ENCODE assay signal across 10 mouse cellular contexts in the genomic region with DNA sequence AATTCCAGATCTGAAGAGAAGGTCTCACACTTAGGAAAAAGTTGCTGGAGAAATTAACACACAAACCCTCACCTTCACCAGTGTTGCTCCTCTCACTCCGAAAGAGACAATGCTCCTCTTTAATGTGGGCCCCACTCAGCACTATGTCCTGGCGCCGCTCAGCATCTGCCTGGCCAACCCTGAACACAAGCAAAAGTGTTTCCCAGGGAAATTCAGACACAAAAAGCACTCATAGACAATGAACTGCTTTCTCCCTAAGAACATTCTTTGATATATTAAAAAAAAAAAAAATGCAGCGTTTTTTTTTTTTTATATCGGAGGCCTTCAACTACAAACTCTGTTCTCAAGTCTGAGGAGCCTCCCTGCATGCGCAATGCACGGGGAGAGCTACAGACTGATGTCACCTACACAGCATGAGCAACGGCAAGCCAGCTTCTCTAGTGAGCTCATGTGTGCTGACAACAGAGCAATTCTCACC.
DNase-seq lines count a peak whose midpoint lies in the region; ATAC-seq and TF ChIP-seq lines count a peak whose summit lies in the region.
"Had no signal": no experiment of that assay in that cellular context is flagged by ENCODE, and none has a peak within 500 bp of the region (broad histone marks: within the 10 kb centered on the region; RNA-seq: fewer than 3 reads in every experiment).

No protein-coding gene starts in this region.

- no peak overlapping the region for H3K4me3 ChIP-seq in forebrain, embryonic 13.5 days
- no peak overlapping the region for H3K4me3 ChIP-seq in olfactory bulb, adult 2 months (ENCODE audit: insufficient read depth, low read depth, low read length)
- no peak overlapping the region for H3K4me3 ChIP-seq in lung, adult 2 months (replicated peaks; ENCODE audit: extremely low read depth, low read depth, low read length)

- peak; percentile 77 for ATAC-seq in forebrain, embryonic 13.5 days
- ATAC-seq in monocyte, adult 5-6 weeks (replicated peaks; ENCODE audit: insufficient number of reproducible peaks, low FRiP score, low TSS enrichment, poor library complexity, severe bottlenecking) = no peak

- TF ChIP-seq CTCF in olfactory bulb, adult 2 months (IDR thresholded peaks at IDR 0.05; ENCODE audit: insufficient read depth, low read depth, low read length) = no peak
- TF ChIP-seq CTCF in lung, adult 2 months (IDR thresholded peaks at IDR 0.05; ENCODE audit: insufficient read depth, low read length) = no peak

- H3K27ac ChIP-seq in forebrain, embryonic 13.5 days = peak overlapping the region; percentile 94
- H3K27ac ChIP-seq in olfactory bulb, adult 2 months (ENCODE audit: insufficient read depth, low read depth, low read length) = peak overlapping the region; percentile 12; the same call in 1 of the 2 replicates

- H3K4me2 ChIP-seq in forebrain, embryonic 13.5 days = peak overlapping the region; percentile 32; the same call in 1 of the 2 replicates
- H3K4me2 ChIP-seq: lung, embryonic 14.5 days had no signal

- TF ChIP-seq POLR2A in olfactory bulb, adult 2 months (IDR thresholded peaks at IDR 0.05; ENCODE audit: insufficient read depth, low read depth, low read length) = no peak
- TF ChIP-seq POLR2A in lung, adult 2 months (IDR thresholded peaks at IDR 0.05; ENCODE audit: borderline replicate concordance, extremely low read depth, low read depth, low read length) = no peak

- no peaks in the 10 kb centered on the region for H3K9me3 ChIP-seq in forebrain, embryonic 13.5 days (replicated peaks)

- 10% methylated on average over 8 of the region's 8 CpGs for WGBS in forebrain, embryonic 13.5 days
- 64% methylated on average over 8 of the region's 8 CpGs for WGBS in olfactory bulb, adult 2 months
- 79% methylated on average over 8 of the region's 8 CpGs for whole genome bisulfite sequencing in lung, adult 2 months

- peaks cover 30% of the 10 kb centered on the region for H3K4me1 ChIP-seq in forebrain, embryonic 13.5 days
- peaks cover 3% of the 10 kb centered on the region; the same call in 1 of the 2 replicates for H3K4me1 ChIP-seq in olfactory bulb, adult 2 months (ENCODE audit: control insufficient read depth, insufficient read depth, low read length)
- H3K4me1 ChIP-seq in lung, adult 2 months (ENCODE audit: control insufficient read depth, insufficient read depth, low read length) = no peaks in the 10 kb centered on the region

- 0 out of 2 replicates have a peak overlapping the region, but pooled peaks have one; percentile 34 for H3K9ac ChIP-seq in forebrain, embryonic 13.5 days
- H3K9ac ChIP-seq: lung, embryonic 14.5 days had no signal

- H3K27me3 ChIP-seq in forebrain, embryonic 13.5 days = no peaks in the 10 kb centered on the region

- DNase-seq in retina, postnatal 1 day = peak; percentile 52
- DNase-seq in retina, embryonic 14.5 days (ENCODE audit: low spot score) = no peak
- peak; percentile 53 for DNase-seq in layer of hippocampus, adult 9-11 months
- DNase-seq in lung, adult 2 months = no peak
- DNase-seq in urinary bladder, postnatal 4 days (ENCODE audit: low spot score in 2 of 2) = no peak
- DNase-seq: kidney, adult 2 months; lung, embryonic 14.5 days had no signal

- peaks cover 71% of the 10 kb centered on the region for H3K36me3 ChIP-seq in forebrain, embryonic 13.5 days (ENCODE audit: poor library complexity, severe bottlenecking)

Comparison
In these comparisons a context has a peak if more than half of its experiments do, and no peak if none do; other contexts are left out.
1. DNase-seq: peak in retina, postnatal 1 day (single experiment) and layer of hippocampus, adult 9-11 months (single experiment); none in retina, embryonic 14.5 days (single experiment), lung, adult 2 months (single experiment) and urinary bladder, postnatal 4 days (0 of 2).